Mouse (Mus musculus): Measurements from ENCODE around the gene Arhgef2. TPM values are rescaled to one million over a fixed set of nuclear protein-coding genes. Genes with fewer than 3 reads are reported as not detected.
"Not testable (repeated sequence)": the region's sequence is repeated elsewhere in the genome, so short reads cannot be mapped to it uniquely, and the experiment has no call there.

Gene Arhgef2
- polyA plus RNA-seq, 1 experiment = 80.7 TPM

GRCm38 (mm10) chr3:88586640-88587039 is 19.1 kb upstream of the Arhgef2 start:
- H3K27ac ChIP-seq (ENCODE audit: insufficient read depth, low read depth, low read length) = no peak overlapping the region
- DNase-seq = no peak
- WGBS = 92% methylated on average over 5 of the region's 5 CpGs
- H3K36me3 ChIP-seq (ENCODE audit: control insufficient read depth, insufficient read depth, low read length) = peaks cover 5% of the 10 kb centered on the region
- no peak overlapping the region for H3K4me3 ChIP-seq (ENCODE audit: insufficient read depth, low read depth, low read length)
- H3K4me1 ChIP-seq (ENCODE audit: control insufficient read depth, insufficient read depth, low read length) = peaks cover 1% of the 10 kb centered on the region; the same call in 1 of the 2 replicates
- TF ChIP-seq CTCF (conservative IDR thresholded peaks at IDR 0.05; ENCODE audit: insufficient read depth, insufficient read length, low read depth, low read length) (no peak), POLR2A (IDR thresholded peaks at IDR 0.05; ENCODE audit: low read depth, low read length) (no peak)
- H3K27me3 ChIP-seq (replicated peaks; ENCODE audit: control insufficient read depth, insufficient read depth, low read length) = no peaks in the 10 kb centered on the region

GRCm38 (mm10) chr3:88590246-88590645 is 15.5 kb upstream of the Arhgef2 start:
- Histone ChIP-seq H3K27me3 (replicated peaks; ENCODE audit: control insufficient read depth, insufficient read depth, low read length) (no peaks in the 10 kb centered on the region), H3K4me3 (ENCODE audit: insufficient read depth, low read depth, low read length) (no peak overlapping the region), H3K27ac (ENCODE audit: insufficient read depth, low read depth, low read length) (no peak overlapping the region), H3K4me1 (ENCODE audit: control insufficient read depth, insufficient read depth, low read length) (peaks cover 10% of the 10 kb centered on the region), H3K36me3 (ENCODE audit: control insufficient read depth, insufficient read depth, low read length) (peaks cover 5% of the 10 kb centered on the region)
- TF ChIP-seq CTCF (conservative IDR thresholded peaks at IDR 0.05; ENCODE audit: insufficient read depth, insufficient read length, low read depth, low read length) = no peak
- no peak for TF ChIP-seq POLR2A (IDR thresholded peaks at IDR 0.05; ENCODE audit: low read depth, low read length)
- WGBS = 37% methylated on average over 5 of the region's 5 CpGs
- no peak for DNase-seq

GRCm38 (mm10) chr3:88591044-88591443 is 14.7 kb upstream of the Arhgef2 start:
- 55% methylated on average over 3 of the region's 3 CpGs for WGBS
- Histone ChIP-seq H3K27ac (ENCODE audit: insufficient read depth, low read depth, low read length) (no peak overlapping the region), H3K4me3 (ENCODE audit: insufficient read depth, low read depth, low read length) (no peak overlapping the region), H3K27me3 (replicated peaks; ENCODE audit: control insufficient read depth, insufficient read depth, low read length) (no peaks in the 10 kb centered on the region), H3K36me3 (ENCODE audit: control insufficient read depth, insufficient read depth, low read length) (peaks cover 5% of the 10 kb centered on the region), H3K4me1 (ENCODE audit: control insufficient read depth, insufficient read depth, low read length) (peaks cover 10% of the 10 kb centered on the region)
- TF ChIP-seq POLR2A (IDR thresholded peaks at IDR 0.05; ENCODE audit: low read depth, low read length) = no peak
- TF ChIP-seq CTCF (conservative IDR thresholded peaks at IDR 0.05; ENCODE audit: insufficient read depth, insufficient read length, low read depth, low read length) = no peak
- DNase-seq = no peak

- H3K27ac ChIP-seq (ENCODE audit: insufficient read depth, low read depth, low read length) = peak overlapping the region; percentile 66
- TF ChIP-seq POLR2A (IDR thresholded peaks at IDR 0.05; ENCODE audit: low read depth, low read length) = no peak
- TF ChIP-seq CTCF (conservative IDR thresholded peaks at IDR 0.05; ENCODE audit: insufficient read depth, insufficient read length, low read depth, low read length) = 0 out of 2 replicates have a peak, but pooled peaks have one; percentile 4
- H3K27me3 ChIP-seq (replicated peaks; ENCODE audit: control insufficient read depth, insufficient read depth, low read length) = no peaks in the 10 kb centered on the region
- WGBS = 5% methylated on average over 9 of the region's 9 CpGs
- H3K4me3 ChIP-seq (ENCODE audit: insufficient read depth, low read depth, low read length) = peak overlapping the region; percentile 45
- H3K4me1 ChIP-seq (ENCODE audit: control insufficient read depth, insufficient read depth, low read length) = peaks cover 10% of the 10 kb centered on the region
- DNase-seq = peak; percentile 74
- peaks cover 1% of the 10 kb centered on the region for H3K36me3 ChIP-seq (ENCODE audit: control insufficient read depth, insufficient read depth, low read length)
Observed at GRCm38 (mm10) chr3:88591950-88592731, 13.6 kb upstream of the Arhgef2 start.

- no peaks in the 10 kb centered on the region for H3K27me3 ChIP-seq (replicated peaks; ENCODE audit: control insufficient read depth, insufficient read depth, low read length)
- H3K36me3 ChIP-seq (ENCODE audit: control insufficient read depth, insufficient read depth, low read length) = no peaks in the 10 kb centered on the region; the same call in 1 of the 2 replicates
- no peak overlapping the region for H3K4me3 ChIP-seq (ENCODE audit: insufficient read depth, low read depth, low read length)
- 51% methylated on average over 10 of the region's 10 CpGs for WGBS
- peaks cover 10% of the 10 kb centered on the region for H3K4me1 ChIP-seq (ENCODE audit: control insufficient read depth, insufficient read depth, low read length)
- no peak overlapping the region for H3K27ac ChIP-seq (ENCODE audit: insufficient read depth, low read depth, low read length)
- TF ChIP-seq CTCF (conservative IDR thresholded peaks at IDR 0.05; ENCODE audit: insufficient read depth, insufficient read length, low read depth, low read length) (no peak), POLR2A (IDR thresholded peaks at IDR 0.05; ENCODE audit: low read depth, low read length) (no peak)
- no peak for DNase-seq
Observed at GRCm38 (mm10) chr3:88592942-88593576, 12.7 kb upstream of the Arhgef2 start.

- H3K27me3 ChIP-seq (replicated peaks; ENCODE audit: control insufficient read depth, insufficient read depth, low read length) = no peaks in the 10 kb centered on the region
- TF ChIP-seq CTCF (conservative IDR thresholded peaks at IDR 0.05; ENCODE audit: insufficient read depth, insufficient read length, low read depth, low read length) = no peak
- no peak for TF ChIP-seq POLR2A (IDR thresholded peaks at IDR 0.05; ENCODE audit: low read depth, low read length)
- peaks cover 10% of the 10 kb centered on the region for H3K4me1 ChIP-seq (ENCODE audit: control insufficient read depth, insufficient read depth, low read length)
- no peak overlapping the region for H3K27ac ChIP-seq (ENCODE audit: insufficient read depth, low read depth, low read length)
- WGBS = 38% methylated on average over 10 of the region's 10 CpGs
- H3K4me3 ChIP-seq (ENCODE audit: insufficient read depth, low read depth, low read length) = no peak overlapping the region
- DNase-seq = peak; percentile 78
- H3K36me3 ChIP-seq (ENCODE audit: control insufficient read depth, insufficient read depth, low read length) = no peaks in the 10 kb centered on the region
Observed at GRCm38 (mm10) chr3:88593893-88594580, 11.7 kb upstream of the Arhgef2 start.

GRCm38 (mm10) chr3:88596547-88596946 is 9.2 kb upstream of the Arhgef2 start:
- not testable (repeated sequence) for H3K27me3 ChIP-seq (replicated peaks; ENCODE audit: control insufficient read depth, insufficient read depth, low read length); H3K4me1 ChIP-seq (ENCODE audit: control insufficient read depth, insufficient read depth, low read length); DNase-seq; H3K4me3 ChIP-seq (ENCODE audit: insufficient read depth, low read depth, low read length); H3K36me3 ChIP-seq (ENCODE audit: control insufficient read depth, insufficient read depth, low read length); H3K27ac ChIP-seq (ENCODE audit: insufficient read depth, low read depth, low read length)
- WGBS = 96% methylated on average over 4 of the region's 4 CpGs
